Mouse (Mus musculus): ENCODE measurements around the gene Gm1527.
"Not testable (repeated sequence)": the region's sequence is repeated elsewhere in the genome, so short reads cannot be mapped to it uniquely, and the experiment has no call there.

The Gm1527 gene

DNA sequence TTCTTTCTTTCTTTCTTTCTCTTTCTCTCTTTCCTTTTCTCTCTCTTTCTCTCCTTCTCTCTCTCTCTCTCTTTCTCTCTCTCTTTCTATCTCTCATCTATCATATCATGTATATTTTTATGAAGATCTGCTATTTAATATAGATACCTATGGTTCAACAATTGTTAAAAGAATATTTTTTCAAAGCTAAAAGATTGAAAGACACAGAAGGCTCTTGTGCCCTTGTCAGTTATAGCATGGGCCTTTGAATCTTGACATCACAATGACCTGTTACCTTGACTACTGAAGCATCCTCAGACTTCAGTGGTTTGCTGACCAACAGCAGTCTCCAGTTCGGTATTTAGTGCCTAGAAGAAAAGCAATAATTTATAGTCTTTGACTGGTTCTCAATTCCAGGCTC, at the start of gene Gm1527:
Gene Gm1527 (plus strand): TSS at position 301 of the 400 bp plus-strand sequence.
- no peak for DNase-seq

DNA sequence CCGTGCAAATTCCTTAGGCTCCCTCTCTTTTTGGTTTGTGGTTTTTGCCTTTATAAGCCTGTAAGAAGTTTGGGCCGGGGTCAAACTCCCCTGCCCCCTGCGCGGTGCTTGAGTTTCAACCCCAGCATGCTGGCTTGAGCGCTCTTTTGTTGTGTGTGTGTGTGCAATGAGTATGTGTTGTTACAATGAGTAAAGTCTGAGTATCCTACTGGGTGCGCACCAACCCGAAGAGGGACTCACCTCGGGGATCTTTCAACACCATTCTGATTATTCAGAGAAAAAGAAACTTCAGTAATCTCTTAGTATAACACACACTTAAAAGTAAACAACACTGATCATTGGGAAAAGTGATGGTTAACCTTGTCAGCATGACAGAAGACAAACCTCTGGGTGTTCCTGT, 49.2 kb upstream of the Gm1527 start:
- no peak for DNase-seq

DNA sequence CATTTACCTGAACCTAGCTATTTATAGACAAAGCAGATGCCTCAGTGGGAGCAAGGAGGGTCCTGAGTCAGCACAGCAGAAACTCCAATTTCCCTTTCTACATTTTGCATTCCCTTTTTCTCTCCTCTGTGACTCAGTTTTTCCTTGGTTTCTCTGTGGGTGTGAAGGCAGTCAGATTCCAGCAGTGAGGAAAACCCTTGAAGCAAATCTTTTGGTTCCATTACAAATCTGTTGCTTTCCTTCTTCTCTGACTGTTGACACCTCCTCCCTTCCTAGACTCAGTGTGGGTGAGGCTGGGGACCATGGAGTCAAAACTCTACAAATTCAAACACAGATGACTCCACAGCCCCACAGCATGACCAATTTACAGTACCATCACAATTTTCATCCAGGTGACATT, 45.3 kb upstream of the Gm1527 start:
- DNase-seq = no peak

DNA sequence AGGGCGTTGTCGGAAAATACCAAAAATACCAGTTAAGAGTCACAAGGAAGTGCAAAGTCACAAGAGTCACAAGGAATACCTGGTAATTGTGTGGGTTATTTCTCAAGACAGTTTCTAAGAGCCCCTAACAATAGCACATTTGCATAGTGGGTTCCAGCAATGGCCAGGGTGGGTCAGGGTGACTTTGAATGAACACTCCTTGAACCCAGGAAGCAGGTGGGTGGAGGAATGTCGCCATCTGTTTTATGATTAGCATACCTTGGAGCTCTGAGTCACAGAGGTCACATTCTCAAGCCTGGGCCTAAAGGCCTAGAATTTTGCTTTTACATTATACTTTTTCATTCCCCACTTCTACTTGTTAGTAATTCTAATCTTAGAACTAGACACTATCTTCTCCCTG, 40.2 kb upstream of the Gm1527 start:
- DNase-seq = not testable (repeated sequence)

DNA sequence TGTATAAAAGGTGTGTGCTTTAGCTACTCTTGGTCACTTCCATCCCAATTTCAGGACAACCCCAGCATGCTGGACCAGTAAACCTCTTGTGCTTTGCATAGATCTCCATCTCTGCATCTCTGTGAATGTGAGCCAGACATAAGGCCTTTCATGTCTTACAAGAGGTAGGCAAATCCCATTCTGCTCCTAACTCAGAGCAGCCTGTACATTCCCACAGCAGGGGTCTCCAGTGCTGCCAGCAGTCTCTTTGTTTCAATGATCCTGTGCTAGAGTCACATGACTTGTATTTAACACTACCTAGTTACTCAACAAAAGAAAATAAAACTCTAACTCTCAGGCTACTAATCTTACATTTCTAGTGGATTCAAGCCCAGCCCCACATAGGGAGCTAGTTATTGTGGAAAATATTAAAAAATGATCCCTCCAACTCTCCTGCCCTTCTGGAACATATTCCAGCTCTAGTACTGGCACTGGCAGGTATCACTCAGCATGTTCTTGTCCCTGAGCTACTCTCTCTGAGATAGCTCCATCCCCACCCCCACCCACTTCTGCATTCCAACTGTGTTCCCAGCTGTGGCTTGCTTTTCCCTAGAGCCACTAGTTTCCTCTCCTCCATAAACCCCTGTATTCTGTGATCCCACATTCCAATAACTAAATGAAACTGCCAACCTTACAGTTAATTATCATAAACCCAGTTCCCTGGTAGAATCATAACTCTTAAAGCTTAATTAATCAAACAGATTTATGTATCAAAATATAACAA, 32.6 kb upstream of the Gm1527 start:
- not testable (repeated sequence) for DNase-seq

DNA sequence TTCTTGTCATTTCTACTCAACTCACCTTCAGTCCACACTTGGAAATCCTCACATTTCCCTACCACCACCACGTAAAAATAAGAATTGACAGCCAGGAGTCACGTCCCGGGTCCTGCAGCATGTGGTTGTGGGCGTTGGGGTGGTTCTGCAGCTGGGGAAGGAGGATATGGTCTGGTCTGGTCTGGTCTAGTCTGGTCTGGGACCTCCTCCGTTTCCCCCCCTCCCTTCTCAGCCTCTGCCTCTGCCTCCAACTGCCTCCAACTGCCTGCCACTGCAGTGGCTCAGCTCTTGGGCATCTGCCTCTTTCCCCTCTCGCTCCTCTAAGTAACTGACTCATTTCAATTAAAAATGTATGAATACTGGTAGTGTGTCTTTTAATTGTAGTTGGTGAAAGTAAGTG, 4.5 kb downstream of the Gm1527 start:
- DNase-seq = not testable (repeated sequence)

DNA sequence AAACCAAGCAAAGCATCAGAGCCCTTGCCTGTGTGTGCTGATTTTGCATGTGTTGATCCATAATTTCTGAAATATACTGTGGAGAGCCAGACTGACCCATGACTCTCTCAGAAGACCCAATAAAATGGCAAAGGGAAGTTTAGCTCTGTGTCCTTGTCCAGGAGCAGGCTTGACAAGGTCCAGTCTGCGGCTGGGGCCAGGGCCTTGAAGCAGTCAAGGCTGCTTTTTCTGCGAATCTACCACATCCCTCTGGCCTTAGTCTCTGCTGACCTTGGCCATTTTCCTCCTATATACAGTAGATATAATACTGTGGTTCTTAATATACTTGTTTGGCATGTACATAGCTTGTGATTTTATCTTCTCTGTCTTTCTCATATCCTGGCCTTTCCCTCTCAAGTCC, 73.5 kb downstream of the Gm1527 start:
- no peak for DNase-seq

DNA sequence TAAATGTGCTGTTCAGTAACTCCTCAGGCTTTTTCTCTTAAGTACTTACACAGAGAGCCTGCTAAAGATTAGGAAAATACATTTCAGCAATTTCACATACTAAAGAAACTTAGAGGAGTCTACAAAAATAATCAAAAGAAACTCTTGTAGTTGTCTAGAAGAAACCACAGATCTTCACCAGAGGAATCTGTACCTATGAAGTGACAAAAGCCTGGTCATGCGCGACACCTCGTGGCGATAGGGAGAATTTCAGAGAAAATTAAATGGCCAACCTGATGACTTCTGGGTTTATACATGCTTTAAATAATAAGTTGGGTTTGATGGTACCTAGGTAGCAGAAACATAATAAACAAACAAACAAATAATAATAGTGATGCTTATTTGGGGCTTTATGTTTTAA, 76.4 kb downstream of the Gm1527 start:
- DNase-seq = peak; percentile 15 to 18
